Mouse (Mus musculus) lung, postnatal 0 days (tissue): ENCODE measurements around the gene Cfap43. TPM values are rescaled to one million over a fixed set of nuclear protein-coding genes. Genes with fewer than 3 reads are reported as not detected.
A peak's percentile ranks its signal among the peaks of the same experiment; 100 is the strongest.

ENCODE experiments used
- ATAC-seq: fragments of 200-750 bp; cut with Nextera tagmentation; 2 replicates; pipeline ENCODE4 v1.8.0; 2017; ENCODE audit warnings: moderate library complexity
- DNase-seq: peaks from one replicate; pipeline ENCODE4 v3.0.0-alpha.2; 2016; ENCODE audit warnings: low spot score
- H3K27ac ChIP-seq: fragments of 300-500 bp; sonication (generic); 2 replicates; pipeline ENCODE4 v1.5.1; 2014; ENCODE audit warnings: antibody characterized with exemption, mild to moderate bottlenecking, low read length, mixed read lengths
- H3K27me3 ChIP-seq: fragments of 300-500 bp; sonication (generic); replicated peaks from 2 replicates; pipeline ENCODE4 v1.6.1; 2014; ENCODE audit warnings: low read length, mixed read lengths; ENCODE audit not compliant: insufficient read depth
- H3K36me3 ChIP-seq: fragments of 300-500 bp; sonication (generic); 2 replicates; pipeline ENCODE4 v1.6.1; 2014; ENCODE audit warnings: low read length, mixed read lengths; ENCODE audit not compliant: insufficient read depth
- H3K4me1 ChIP-seq: fragments of 300-500 bp; sonication (generic); 2 replicates; pipeline ENCODE4 v1.6.1; 2014; ENCODE audit warnings: antibody characterized with exemption, low read depth, low read length, mixed read lengths; ENCODE audit not compliant: insufficient read depth
- H3K4me2 ChIP-seq: fragments of 300-500 bp; sonication (generic); replicated peaks from 2 replicates; pipeline ENCODE4 v1.6.1; 2014; ENCODE audit warnings: low read depth, mild to moderate bottlenecking, low read length, moderate library complexity, mixed read lengths
- H3K4me3 ChIP-seq: fragments of 300-500 bp; sonication (generic); 2 replicates; pipeline ENCODE4 v1.5.1; 2014; ENCODE audit warnings: low read depth, low read length
- H3K9ac ChIP-seq: fragments of 300-500 bp; sonication (generic); replicated peaks from 2 replicates; pipeline ENCODE4 v1.6.1; 2014; ENCODE audit warnings: low read depth, mild to moderate bottlenecking
- H3K9me3 ChIP-seq: fragments of 300-500 bp; sonication (generic); 2 replicates; pipeline ENCODE4 v1.6.1; 2016; ENCODE audit warnings: low read length, mixed read lengths
- CTCF ChIP-seq: IDR thresholded peaks from 2 replicates; pipeline ENCODE4 v1.5.1; 2016; ENCODE audit warnings: antibody characterized with exemption, mild to moderate bottlenecking
- EP300 ChIP-seq: IDR thresholded peaks from 2 replicates; pipeline ENCODE4 v1.6.1; 2016; ENCODE audit warnings: antibody characterized with exemption, mild to moderate bottlenecking, control low read depth
- WGBS: fragments of 180-500 bp; shearing (Covaris S2); extraction: QIAGEN DNeasy Blood & Tissue Kit; methylation state at CpG from one replicate; pipeline ENCODE4 v1.1.7; 2014; 5-methylcytosine and 5-hydroxymethylcytosine counted together
- polyA plus RNA-seq: library from polyadenylated mRNA; unstranded; fragments of >200 nt; fragmentation: Nextera tagmentation; extraction: Ambion mirVana; gene quantifications from 2 replicates; pipeline ENCODE4 v1.2.1, GENCODE M21; 2015

Cfap43 gene
- polyA plus RNA-seq, 1 experiment from 2014 or later, result 4.9 TPM

DNA sequence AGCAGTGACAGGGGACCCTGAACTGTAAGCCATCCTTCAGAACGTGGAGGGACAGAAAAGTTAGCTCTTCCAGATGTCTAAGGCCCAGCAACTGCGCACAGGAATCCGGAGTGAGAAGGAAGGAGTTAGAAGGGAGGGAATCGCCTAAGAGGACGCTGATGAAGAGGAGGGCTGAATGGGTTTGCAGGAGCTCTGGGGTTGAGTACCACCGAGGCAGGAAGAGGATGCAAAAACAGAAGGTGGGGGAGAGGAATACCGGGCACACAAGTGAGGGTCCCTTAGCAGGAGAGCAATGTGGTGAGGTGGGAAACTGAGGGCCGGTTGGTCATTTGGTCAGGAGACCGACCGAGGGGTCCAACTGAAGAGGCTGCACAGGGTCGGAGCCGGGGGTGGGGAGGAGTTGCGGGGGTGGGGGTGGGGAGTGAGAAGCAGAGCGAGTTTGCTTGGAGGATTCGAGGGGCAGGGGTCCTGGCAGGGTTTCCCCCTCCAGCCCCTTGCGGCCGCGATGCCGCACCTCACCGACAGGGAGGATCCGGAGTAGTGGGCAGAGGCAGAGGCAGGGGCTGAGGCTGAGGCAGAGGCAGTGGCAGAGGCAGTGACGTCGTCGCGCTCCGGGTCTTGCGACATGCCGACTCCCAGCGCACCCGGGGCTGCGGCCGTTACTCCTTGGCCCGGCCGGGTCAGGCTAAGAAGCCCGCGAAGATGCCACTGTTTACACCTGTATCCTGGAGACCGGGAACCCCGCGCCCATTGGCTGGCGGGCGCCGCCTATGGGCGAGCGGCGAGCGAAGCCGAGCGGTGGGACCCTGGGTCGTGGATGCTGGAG is 82.2 kb downstream of the Cfap43 start:
- peak; percentile 73 for DNase-seq

DNA sequence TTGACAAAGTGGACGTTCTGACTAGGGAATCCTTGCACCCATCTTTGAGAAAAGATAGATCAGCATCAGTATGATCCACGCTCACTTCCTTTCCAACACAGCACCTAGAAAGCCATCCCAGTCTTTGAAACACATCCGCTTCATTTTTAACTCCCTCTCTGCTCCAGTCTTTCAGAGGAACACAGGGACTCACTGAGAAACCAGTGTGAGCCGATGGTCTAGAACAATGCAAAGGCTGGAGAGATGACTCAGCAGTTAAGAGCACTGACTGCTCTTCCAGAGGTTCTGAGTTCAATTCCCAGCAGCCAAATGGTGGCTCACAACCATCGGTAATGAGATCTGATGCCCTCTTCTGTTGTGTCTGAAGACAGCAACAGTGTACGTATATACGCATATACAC is 83.3 kb downstream of the Cfap43 start:
- DNase-seq (no peak), ATAC-seq (no peak)
- Histone ChIP-seq H3K4me1 (no peaks in the 10 kb centered on the region; the same call in 1 of the 2 replicates), H3K9ac (no peak overlapping the region), H3K9me3 (no peaks in the 10 kb centered on the region), H3K36me3 (no peaks in the 10 kb centered on the region), H3K4me2 (no peak overlapping the region), H3K4me3 (no peak overlapping the region), H3K27me3 (no peaks in the 10 kb centered on the region), H3K27ac (no peak overlapping the region)
- TF ChIP-seq CTCF, result no peak
- TF ChIP-seq EP300, result no peak
- 80% methylated on average over 7 of the region's 7 CpGs for WGBS

More for the DNA sequence above, 82.2 kb downstream of the Cfap43 start:
- H3K4me1 ChIP-seq, result no peaks in the 10 kb centered on the region; the same call in 1 of the 2 replicates
- peak overlapping the region; percentile 34 for H3K4me3 ChIP-seq
- H3K27me3 ChIP-seq, result no peaks in the 10 kb centered on the region
- H3K4me2 ChIP-seq, result peak overlapping the region; percentile 66
- TF ChIP-seq EP300 (no peak), CTCF (peak; percentile 46)
- no peaks in the 10 kb centered on the region for H3K36me3 ChIP-seq
- 5% methylated on average over 38 of the region's 49 CpGs for WGBS
- ATAC-seq, result peak; percentile 92
- H3K27ac ChIP-seq, result no peak overlapping the region
- H3K9me3 ChIP-seq, result no peaks in the 10 kb centered on the region
- H3K9ac ChIP-seq, result no peak overlapping the region

DNA sequence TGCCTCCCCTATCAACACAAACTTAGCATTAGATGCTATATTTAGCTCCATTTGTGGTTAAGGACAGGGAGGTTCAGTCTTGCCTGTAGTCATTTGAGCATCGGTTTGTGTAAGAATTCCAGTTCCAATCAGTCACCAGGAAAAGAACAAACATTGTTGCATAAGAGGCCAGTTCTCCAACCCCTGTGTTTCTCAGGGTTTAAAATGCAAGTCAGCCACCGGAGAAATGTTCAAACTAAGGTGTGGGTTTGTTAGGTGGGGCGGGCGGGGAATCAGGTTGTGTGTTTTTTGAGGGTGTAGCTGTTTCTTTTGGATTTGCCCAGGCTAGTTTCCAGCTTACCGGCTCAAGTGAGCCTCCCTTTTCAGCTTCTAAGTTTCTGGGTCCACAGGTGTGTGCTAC is 84.5 kb downstream of the Cfap43 start:
- Histone ChIP-seq H3K27me3 (no peaks in the 10 kb centered on the region), H3K9me3 (no peaks in the 10 kb centered on the region), H3K4me3 (no peak overlapping the region), H3K27ac (0 out of 2 replicates have a peak overlapping the region, but pooled peaks have one; percentile 40), H3K9ac (no peak overlapping the region), H3K4me2 (no peak overlapping the region), H3K36me3 (no peaks in the 10 kb centered on the region), H3K4me1 (no peaks in the 10 kb centered on the region; the same call in 1 of the 2 replicates)
- ATAC-seq (peak; percentile 29), DNase-seq (peak; percentile 64)
- TF ChIP-seq EP300, result no peak
- 46% methylated on average over 5 of the region's 5 CpGs for WGBS

DNA sequence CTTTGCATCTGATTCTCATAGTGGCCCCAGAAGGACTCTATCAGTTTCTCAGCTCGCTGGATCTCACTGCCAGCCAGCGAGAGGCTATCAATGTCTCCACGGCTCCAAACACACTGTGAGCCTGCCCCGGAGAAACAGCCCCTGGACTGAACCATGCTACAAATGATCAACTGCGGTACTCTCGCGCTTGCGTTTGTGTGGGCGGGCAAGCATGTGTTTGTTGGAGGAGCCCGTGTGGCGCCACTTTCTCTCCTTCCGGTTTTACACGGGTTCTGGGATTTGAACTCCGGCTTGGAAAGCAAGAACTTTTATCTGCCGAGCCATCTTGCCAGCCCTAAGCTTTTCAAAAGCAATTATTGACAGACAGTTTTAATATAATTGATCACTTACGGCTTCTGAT is 86.8 kb downstream of the Cfap43 start:
- TF ChIP-seq EP300, result no peak

DNA sequence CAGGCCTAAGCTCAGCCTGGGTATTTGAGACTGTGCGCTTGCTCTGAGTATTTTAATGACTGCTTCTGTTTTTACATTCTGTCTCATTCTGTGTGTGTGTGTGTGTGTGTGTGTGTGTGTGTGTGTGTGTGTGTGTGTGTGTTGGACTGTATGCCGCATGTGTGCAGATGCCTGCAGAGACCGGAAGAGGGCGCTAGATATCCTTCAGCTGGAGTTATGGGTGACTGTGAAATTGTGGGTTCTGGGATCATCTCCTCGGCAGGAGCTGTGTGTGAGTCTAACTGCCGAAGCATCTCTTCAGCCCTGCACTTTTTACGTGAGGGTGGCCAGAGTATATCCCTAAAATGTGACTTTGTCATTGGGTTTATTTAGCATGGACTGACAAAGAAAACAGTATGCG is 88.0 kb downstream of the Cfap43 start:
- WGBS, result 91% methylated on average over 8 of the region's 8 CpGs
- no peak overlapping the region for H3K4me2 ChIP-seq
- H3K36me3 ChIP-seq, result no peaks in the 10 kb centered on the region
- DNase-seq (no peak), ATAC-seq (no peak)
- TF ChIP-seq CTCF (no peak), EP300 (no peak)
- H3K9ac ChIP-seq, result no peak overlapping the region
- H3K27ac ChIP-seq, result no peak overlapping the region
- no peaks in the 10 kb centered on the region for H3K27me3 ChIP-seq
- no peak overlapping the region for H3K4me3 ChIP-seq
- H3K4me1 ChIP-seq, result no peaks in the 10 kb centered on the region
- no peaks in the 10 kb centered on the region for H3K9me3 ChIP-seq

More for the DNA sequence above, 86.8 kb downstream of the Cfap43 start:
- Histone ChIP-seq H3K4me3 (no peak overlapping the region), H3K9me3 (no peaks in the 10 kb centered on the region), H3K9ac (no peak overlapping the region), H3K4me1 (no peaks in the 10 kb centered on the region; the same call in 1 of the 2 replicates), H3K36me3 (no peaks in the 10 kb centered on the region), H3K27ac (no peak overlapping the region), H3K27me3 (no peaks in the 10 kb centered on the region), H3K4me2 (no peak overlapping the region)
- ATAC-seq (no peak), DNase-seq (no peak)
- WGBS, result 78% methylated on average over 16 of the region's 16 CpGs

DNA sequence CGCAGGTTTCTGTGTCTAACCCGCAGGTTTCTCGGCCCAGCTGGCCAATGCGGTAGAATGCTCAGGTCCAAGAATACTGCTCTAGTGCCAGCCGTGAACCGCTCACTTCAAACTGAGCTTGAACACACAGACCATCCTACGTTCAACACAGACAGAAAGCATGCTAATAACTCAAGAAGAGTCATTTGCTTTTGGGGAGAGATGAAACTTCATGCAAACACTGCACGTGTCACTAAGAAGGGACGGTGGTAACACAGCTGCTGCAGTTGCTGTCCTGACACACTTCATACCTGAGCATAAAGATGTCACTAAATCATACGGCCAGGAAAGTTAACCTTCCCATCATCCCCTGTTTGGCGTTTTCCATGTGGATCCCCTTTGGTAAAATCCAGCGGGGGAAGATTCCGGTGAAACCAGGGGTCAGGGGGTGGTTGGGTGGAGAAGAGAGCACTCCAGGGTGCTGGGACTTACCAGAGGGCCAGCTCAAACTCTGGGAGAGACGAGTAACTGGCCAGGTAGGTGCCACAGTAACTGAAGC is 89.1 kb downstream of the Cfap43 start:
- no peak overlapping the region for H3K4me3 ChIP-seq
- no peak for ATAC-seq
- no peaks in the 10 kb centered on the region for H3K9me3 ChIP-seq
- H3K27ac ChIP-seq, result no peak overlapping the region
- TF ChIP-seq CTCF (no peak), EP300 (no peak)
- no peaks in the 10 kb centered on the region for H3K4me1 ChIP-seq
- WGBS, result 81% methylated on average over 14 of the region's 14 CpGs
- H3K4me2 ChIP-seq, result no peak overlapping the region
- no peaks in the 10 kb centered on the region for H3K36me3 ChIP-seq
- no peak for DNase-seq
- no peaks in the 10 kb centered on the region for H3K27me3 ChIP-seq
- H3K9ac ChIP-seq, result no peak overlapping the region
